23 mouse cellular contexts compared by ENCODE assay signal in genomic region chr8:92327176-92327575, GRCm38 (mm10). TPM values are rescaled to one million over a fixed set of nuclear protein-coding genes. Genes with fewer than 3 reads are reported as not detected.
A peak's percentile ranks its signal among the peaks of the same experiment; 100 is the strongest.
DNase-seq lines count a peak whose midpoint lies in the region; ATAC-seq and TF ChIP-seq lines count a peak whose summit lies in the region.
"Had no signal": no experiment of that assay in that cellular context is flagged by ENCODE, and none has a peak within 500 bp of the region (broad histone marks: within the 10 kb centered on the region; RNA-seq: fewer than 3 reads in every experiment).

No protein-coding gene starts in this region.

- H3K9ac ChIP-seq in intestine, postnatal 0 days (ENCODE audit: low read depth, low read length) = no peak overlapping the region
- H3K9ac ChIP-seq in intestine, embryonic 16.5 days (ENCODE audit: low read depth, low read length) = no peak overlapping the region
- H3K9ac ChIP-seq in lung, embryonic 14.5 days = no peak overlapping the region
- H3K9ac ChIP-seq in stomach, postnatal 0 days (ENCODE audit: low read length) = no peak overlapping the region
- H3K9ac ChIP-seq: embryonic facial prominence, embryonic 15.5 days; hindbrain, embryonic 12.5 days; intestine, embryonic 15.5 days; liver, embryonic 13.5 days; stomach, embryonic 15.5 days had no signal

- TF ChIP-seq CTCF in intestine, postnatal 0 days (IDR thresholded peaks at IDR 0.05; ENCODE audit: low read depth) = peak; percentile 26; the same call in 1 of the 2 replicates
- peak; percentile 44 for TF ChIP-seq CTCF in lung, embryonic 14.5 days (IDR thresholded peaks at IDR 0.05; ENCODE audit: low read depth)
- TF ChIP-seq CTCF in Patski (IDR thresholded peaks at IDR 0.05) = peak; percentile 54
- TF ChIP-seq CTCF in stomach, postnatal 0 days (IDR thresholded peaks at IDR 0.05; ENCODE audit: low read depth) = peak; percentile 38

- H3K9me3 ChIP-seq in intestine, postnatal 0 days (ENCODE audit: control insufficient read depth) = no peaks in the 10 kb centered on the region
- no peaks in the 10 kb centered on the region for H3K9me3 ChIP-seq in intestine, embryonic 16.5 days (ENCODE audit: control insufficient read depth, low read length)
- H3K9me3 ChIP-seq in lung, embryonic 14.5 days (ENCODE audit: low read depth, low read length) = 0 out of 2 replicates have a peak, but pooled peaks cover 5% of the 10 kb centered on the region
- H3K9me3 ChIP-seq in stomach, postnatal 0 days (ENCODE audit: control insufficient read depth, low read length) = no peaks in the 10 kb centered on the region
- H3K9me3 ChIP-seq: embryonic facial prominence, embryonic 15.5 days; G1E; hindbrain, embryonic 12.5 days; intestine, embryonic 15.5 days; liver, embryonic 13.5 days; megakaryocyte, embryonic 14.5 days; stomach, embryonic 15.5 days had no signal

- WGBS in intestine, postnatal 0 days = 89% methylated on average over 2 of the region's 2 CpGs
- 92% methylated on average over 2 of the region's 2 CpGs for WGBS in intestine, embryonic 16.5 days
- 89% methylated on average over 2 of the region's 2 CpGs for WGBS in lung, embryonic 14.5 days
- 92% methylated on average over 2 of the region's 2 CpGs for WGBS in stomach, postnatal 0 days

- POLR2A ChIA-PET in Patski (lab: Charles Lee) = interaction anchor here (0.7 kb wide), 1 partner anchor 153 kb away, joined by 3 read pairs; no protein-coding TSS in a partner anchor

- H3K27ac ChIP-seq in intestine, postnatal 0 days (ENCODE audit: low read depth, low read length) = no peak overlapping the region
- no peak overlapping the region for H3K27ac ChIP-seq in intestine, embryonic 16.5 days (ENCODE audit: low read length)
- no peak overlapping the region for H3K27ac ChIP-seq in lung, embryonic 14.5 days (ENCODE audit: low read depth)
- H3K27ac ChIP-seq in stomach, postnatal 0 days (replicated peaks) = no peak overlapping the region
- H3K27ac ChIP-seq: embryonic facial prominence, embryonic 15.5 days; hindbrain, embryonic 12.5 days; intestine, embryonic 15.5 days; liver, embryonic 13.5 days; stomach, embryonic 15.5 days had no signal

- H3K4me2 ChIP-seq in intestine, postnatal 0 days (replicated peaks; ENCODE audit: low read depth) = no peak overlapping the region
- H3K4me2 ChIP-seq in intestine, embryonic 16.5 days (ENCODE audit: low read depth, low read length) = no peak overlapping the region
- no peak overlapping the region for H3K4me2 ChIP-seq in lung, embryonic 14.5 days
- H3K4me2 ChIP-seq in stomach, postnatal 0 days (replicated peaks; ENCODE audit: low read depth) = no peak overlapping the region
- H3K4me2 ChIP-seq: embryonic facial prominence, embryonic 15.5 days; hindbrain, embryonic 12.5 days; intestine, embryonic 15.5 days; liver, embryonic 13.5 days; stomach, embryonic 15.5 days had no signal

- H3K27me3 ChIP-seq in intestine, postnatal 0 days (replicated peaks; ENCODE audit: control insufficient read depth, insufficient read depth, low read length) = no peaks in the 10 kb centered on the region
- H3K27me3 ChIP-seq in intestine, embryonic 16.5 days (replicated peaks; ENCODE audit: control insufficient read depth, insufficient read depth, low read length) = no peaks in the 10 kb centered on the region
- no peaks in the 10 kb centered on the region for H3K27me3 ChIP-seq in lung, embryonic 14.5 days (ENCODE audit: insufficient read depth, low read length)
- H3K27me3 ChIP-seq in Patski = no peaks in the 10 kb centered on the region
- no peaks in the 10 kb centered on the region for H3K27me3 ChIP-seq in stomach, postnatal 0 days (ENCODE audit: control insufficient read depth, insufficient read depth, low read length)
- H3K27me3 ChIP-seq: embryonic facial prominence, embryonic 15.5 days; hindbrain, embryonic 12.5 days; intestine, embryonic 15.5 days; liver, embryonic 13.5 days; stomach, embryonic 15.5 days had no signal

- no peak for DNase-seq in lung, embryonic 14.5 days
- DNase-seq in lung, postnatal 36 days = no peak
- no peak for DNase-seq in Patski (ENCODE audit: low read depth, low spot score)
- DNase-seq in stomach, postnatal 0 days (ENCODE audit: low spot score) = no peak
- DNase-seq: adrenal gland, postnatal 36 days; cerebellum, adult 18-20 months; cerebellum, postnatal 36 days; gastrocnemius, postnatal 10 days; kidney, postnatal 14 days; liver, embryonic 13.5 days; lung, postnatal 10 days; midbrain, embryonic 14.5 days; retina, postnatal 1 day had no signal

- in situ Hi-C loops in Patski (cut with MboI; ENCODE audit: low pct_unique_long_range_greater_than_20kb) = no loop called here

- CTCF ChIA-PET in Patski (lab: Charles Lee) = interaction anchor here (1.0 kb wide), 1 partner anchor 16 kb away, joined by 4 read pairs; no protein-coding TSS in a partner anchor

- no peaks in the 10 kb centered on the region for H3K4me1 ChIP-seq in intestine, postnatal 0 days (replicated peaks; ENCODE audit: control insufficient read depth, insufficient read depth, low read length)
- no peaks in the 10 kb centered on the region for H3K4me1 ChIP-seq in intestine, embryonic 16.5 days (ENCODE audit: control insufficient read depth, insufficient read depth, low read length)
- H3K4me1 ChIP-seq in lung, embryonic 14.5 days (ENCODE audit: insufficient read depth) = no peaks in the 10 kb centered on the region
- H3K4me1 ChIP-seq in stomach, postnatal 0 days (replicated peaks; ENCODE audit: control insufficient read depth, insufficient read depth) = no peaks in the 10 kb centered on the region
- H3K4me1 ChIP-seq: embryonic facial prominence, embryonic 15.5 days; intestine, embryonic 15.5 days; liver, embryonic 13.5 days; stomach, embryonic 15.5 days had no signal

- no peak overlapping the region for H3K4me3 ChIP-seq in intestine, postnatal 0 days (ENCODE audit: low read depth, low read length)
- H3K4me3 ChIP-seq in intestine, embryonic 16.5 days (ENCODE audit: low read length) = no peak overlapping the region
- H3K4me3 ChIP-seq in lung, embryonic 14.5 days (ENCODE audit: low read depth, low read length) = no peak overlapping the region
- no peak overlapping the region for H3K4me3 ChIP-seq in stomach, postnatal 0 days (ENCODE audit: low read depth, low read length)
- H3K4me3 ChIP-seq: embryonic facial prominence, embryonic 15.5 days; hindbrain, embryonic 12.5 days; intestine, embryonic 15.5 days; liver, embryonic 13.5 days; megakaryocyte, embryonic 14.5 days; stomach, embryonic 15.5 days had no signal

- ATAC-seq in intestine, postnatal 0 days = no peak
- ATAC-seq in intestine, embryonic 16.5 days = no peak
- no peak for ATAC-seq in lung, embryonic 14.5 days (ENCODE audit: insufficient read depth)
- no peak for ATAC-seq in Patski
- no peak for ATAC-seq in stomach, postnatal 0 days (ENCODE audit: low FRiP score, low TSS enrichment)
- ATAC-seq in frontal cortex, adult (ENCODE audit: low TSS enrichment) = no peak
- ATAC-seq: intestine, embryonic 15.5 days had no signal

- TF ChIP-seq EP300 in stomach, postnatal 0 days (optimal IDR thresholded peaks at IDR 0.05) = no peak

- no peaks in the 10 kb centered on the region for H3K36me3 ChIP-seq in intestine, postnatal 0 days (ENCODE audit: control insufficient read depth, insufficient read depth)
- H3K36me3 ChIP-seq in intestine, embryonic 16.5 days (ENCODE audit: control insufficient read depth, insufficient read depth, low read length) = no peaks in the 10 kb centered on the region
- 0 out of 2 replicates have a peak, but pooled peaks cover 9% of the 10 kb centered on the region for H3K36me3 ChIP-seq in lung, embryonic 14.5 days (ENCODE audit: insufficient read depth)
- no peaks in the 10 kb centered on the region for H3K36me3 ChIP-seq in stomach, postnatal 0 days (ENCODE audit: control insufficient read depth, insufficient read depth, low read length)
- H3K36me3 ChIP-seq: intestine, embryonic 15.5 days; stomach, embryonic 15.5 days had no signal

RNA-seq across cellular contexts. Expression of gene Irx5, which starts 30.2 kb away (rescaled TPM):
- 0.14 and 0.50 TPM in 2 replicates for polyA plus RNA-seq in intestine, postnatal 0 days (2015; fragmentation: Nextera tagmentation; extraction: Ambion mirVana)
- not detected in 2 replicates for polyA plus RNA-seq in intestine, embryonic 16.5 days (2015; fragmentation: Nextera tagmentation; extraction: Ambion mirVana)
- polyA plus RNA-seq in lung, embryonic 14.5 days (2014; fragmentation: Nextera tagmentation; extraction: Ambion mirVana) = 18.5 and 22.4 TPM in 2 replicates
- 17.5 TPM for polyA plus RNA-seq in Patski (2021)
- 4.5 and 4.7 TPM in 2 replicates for polyA plus RNA-seq in stomach, postnatal 0 days (2015; fragmentation: Nextera tagmentation; extraction: Ambion mirVana)
- polyA plus RNA-seq: thymus, postnatal 0 days had no signal
